Mouse (Mus musculus): Measurements from ENCODE around the gene G3bp1. TPM values are rescaled to one million over a fixed set of nuclear protein-coding genes. Genes with fewer than 3 reads are reported as not detected.

The G3bp1 gene
- polyA plus RNA-seq, 1 experiment, result 22.4 TPM

DNA sequence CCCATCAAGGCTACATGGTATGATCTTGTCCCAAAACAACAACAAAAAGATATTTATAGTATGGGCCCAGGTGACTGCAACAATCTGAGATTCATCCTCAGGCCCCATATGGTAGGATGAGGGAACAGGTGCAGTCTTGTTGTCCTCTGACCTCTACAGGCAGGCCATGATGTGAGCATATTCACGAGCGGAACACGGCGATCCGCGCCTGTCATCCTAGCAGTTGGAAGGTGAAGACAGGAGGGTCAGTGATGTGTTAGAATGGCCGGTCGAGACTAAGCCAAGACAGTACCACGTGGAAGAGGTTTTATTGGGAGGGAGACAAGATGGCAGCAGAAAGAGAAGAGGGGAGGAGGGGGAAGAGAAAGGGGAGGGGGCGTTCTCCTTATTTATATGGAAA is 4.8 kb upstream of the G3bp1 start:
- no peak for DNase-seq (ENCODE audit: low read depth)

DNA sequence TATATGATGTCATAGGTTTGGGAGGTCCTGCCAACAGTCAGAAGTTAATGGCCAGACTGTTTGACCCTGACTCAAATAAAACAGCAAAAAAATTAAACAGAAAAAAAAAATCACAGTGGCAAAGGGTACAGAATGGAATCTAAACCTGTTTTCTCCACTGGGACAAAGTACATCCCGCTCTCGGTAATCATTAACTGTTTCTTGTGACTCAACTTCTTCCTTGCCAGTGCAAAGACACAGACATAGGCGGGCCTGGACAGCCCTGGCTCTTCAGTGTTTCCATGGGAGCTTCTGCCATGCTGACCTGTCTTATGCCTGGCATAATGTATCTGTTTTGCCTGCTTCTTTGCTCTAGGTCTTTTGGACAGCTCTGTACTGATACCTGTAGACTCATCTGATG is 4.3 kb upstream of the G3bp1 start:
- DNase-seq (ENCODE audit: low read depth), result no peak

DNA sequence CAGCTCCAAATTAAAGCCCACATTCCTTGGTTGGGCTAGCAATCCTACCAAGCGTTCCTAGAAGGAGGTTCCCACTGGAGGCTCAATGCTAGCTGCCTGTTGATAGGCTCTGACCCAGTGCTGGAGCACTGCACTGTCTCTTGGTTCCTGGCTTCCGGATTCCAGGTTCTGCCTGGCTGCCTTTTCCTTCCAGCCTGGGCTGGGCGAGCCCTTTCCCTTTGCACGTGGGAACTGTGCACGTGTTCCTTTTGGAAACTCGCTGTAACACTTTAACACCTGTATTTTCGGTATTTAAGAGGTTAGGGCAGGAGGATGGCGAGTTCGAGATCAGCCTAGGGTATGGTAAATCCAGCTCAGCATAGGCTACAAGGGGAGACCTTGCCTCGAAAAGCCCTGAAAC is 1.5 kb upstream of the G3bp1 start:
- no peak for DNase-seq (ENCODE audit: low read depth)

- DNase-seq (ENCODE audit: low read depth), result no peak
These were observed 856 bp upstream of the G3bp1 start for GRCm38 (mm10) chr11:55468611-55469047.

DNA sequence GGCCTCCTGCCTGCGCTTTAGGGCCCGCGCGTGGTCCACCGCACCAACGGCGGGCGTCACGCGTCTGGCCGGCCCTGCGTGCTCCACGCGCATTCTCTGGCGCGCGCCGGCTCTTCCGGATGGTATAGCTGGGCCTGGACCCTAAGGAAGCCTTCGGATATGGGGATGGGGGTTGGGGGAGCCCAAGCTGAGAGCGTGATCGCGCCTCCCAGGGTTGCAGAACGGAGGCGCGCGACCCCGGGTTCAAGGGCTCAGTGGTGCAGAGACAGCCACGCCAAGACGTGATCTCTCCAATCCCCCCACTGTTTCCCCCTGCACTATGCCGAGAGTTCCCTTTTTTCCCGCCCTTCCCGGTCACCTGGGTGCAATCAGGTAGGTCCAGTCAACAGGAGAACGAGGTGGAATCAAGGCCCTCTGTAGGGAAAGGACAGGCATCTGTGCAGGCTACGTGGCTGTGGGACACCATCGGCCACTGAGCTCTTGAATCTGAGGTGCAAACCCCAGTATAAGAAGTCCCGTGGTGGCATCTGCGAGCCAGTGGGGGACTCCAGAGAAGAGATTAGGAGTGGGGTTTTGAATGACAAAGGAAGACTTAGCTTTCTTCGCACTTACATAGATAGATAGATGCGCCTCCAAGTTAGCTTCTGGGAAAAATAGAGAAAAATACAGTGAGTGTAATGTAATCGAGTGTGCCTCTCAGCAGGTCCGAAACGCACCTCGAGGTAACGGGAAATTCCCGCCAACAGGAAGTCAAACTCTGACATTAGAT is 622 bp downstream of the G3bp1 start:
- no peak for DNase-seq (ENCODE audit: low read depth)

GRCm38 (mm10) chr11:55470761-55471160 is 1.3 kb downstream of the G3bp1 start:
- no peak for DNase-seq (ENCODE audit: low read depth)

- DNase-seq (ENCODE audit: low read depth), result no peak
These were observed 2.0 kb downstream of the G3bp1 start for GRCm38 (mm10) chr11:55471467-55471866.

- no peak for DNase-seq (ENCODE audit: low read depth)
These were observed 3.7 kb downstream of the G3bp1 start for GRCm38 (mm10) chr11:55473219-55473618.

DNA sequence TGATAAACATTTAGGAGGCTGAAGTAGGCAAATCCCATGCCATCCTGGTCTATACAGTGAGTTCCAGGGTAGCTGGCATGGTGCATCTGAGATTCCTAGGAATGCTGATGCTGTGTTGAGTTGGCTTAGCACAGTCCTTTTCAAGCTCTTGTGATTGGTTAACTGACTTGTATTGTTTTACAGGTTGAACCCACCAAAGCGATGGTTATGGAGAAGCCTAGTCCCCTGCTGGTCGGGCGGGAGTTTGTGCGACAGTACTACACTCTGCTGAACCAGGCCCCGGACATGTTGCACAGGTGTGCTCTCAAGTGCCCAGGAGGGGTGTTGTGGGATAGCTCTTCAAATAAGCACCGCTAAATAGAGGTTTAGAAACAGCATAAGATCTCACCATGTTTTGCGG is 16.0 kb downstream of the G3bp1 start:
- DNase-seq (ENCODE audit: low read depth), result no peak

GRCm38 (mm10) chr11:55496158-55496557 is 26.7 kb downstream of the G3bp1 start:
- DNase-seq (ENCODE audit: low read depth), result no peak

- no peak for DNase-seq (ENCODE audit: low read depth)
These were observed 28.4 kb downstream of the G3bp1 start for GRCm38 (mm10) chr11:55497885-55498284.

- DNase-seq (ENCODE audit: low read depth), result no peak
These were observed 32.6 kb downstream of the G3bp1 start for GRCm38 (mm10) chr11:55501955-55502531.

DNA sequence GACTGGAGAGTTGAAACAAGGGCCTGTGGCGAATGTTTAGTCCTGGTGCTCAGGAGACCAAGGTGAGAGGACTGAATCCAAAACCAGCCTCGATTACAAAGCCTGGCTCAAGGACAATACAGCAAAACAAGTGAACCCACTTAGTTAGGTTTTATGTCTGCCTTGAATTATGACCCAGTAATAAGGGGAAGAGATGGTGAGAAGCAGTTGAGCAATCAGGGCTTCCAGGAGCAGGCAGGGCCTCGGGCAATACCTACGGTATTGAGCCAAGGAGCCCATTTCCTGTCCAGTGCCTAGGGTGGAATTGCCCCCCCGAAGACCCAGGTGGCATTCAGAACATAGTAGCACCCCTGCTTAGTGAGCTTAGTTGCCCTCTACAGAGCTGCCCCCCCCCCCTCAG is 33.4 kb downstream of the G3bp1 start:
- DNase-seq (ENCODE audit: low read depth), result no peak

DNA sequence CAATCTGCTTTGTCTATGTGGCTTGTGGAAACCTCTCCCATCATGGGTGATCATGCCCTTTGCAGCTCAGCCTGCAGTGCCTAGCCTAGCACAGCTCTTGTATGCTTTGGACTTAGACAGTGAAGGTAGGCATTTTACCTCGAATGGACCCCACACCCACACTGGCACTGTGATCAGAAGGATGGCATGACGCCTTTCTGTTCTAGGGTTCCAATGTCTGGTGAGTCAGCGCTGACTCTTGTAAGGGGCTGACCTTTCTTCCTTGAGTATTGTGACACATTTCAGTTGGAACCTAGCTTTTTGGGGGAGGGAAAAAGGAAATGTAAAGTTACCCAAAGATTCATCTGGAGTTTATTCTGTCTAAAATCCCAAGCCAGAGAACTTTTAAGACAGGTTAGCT is 36.0 kb downstream of the G3bp1 start:
- DNase-seq (ENCODE audit: low read depth), result no peak

GRCm38 (mm10) chr11:55511374-55511773 is 41.9 kb downstream of the G3bp1 start:
- no peak for DNase-seq (ENCODE audit: low read depth)

DNA sequence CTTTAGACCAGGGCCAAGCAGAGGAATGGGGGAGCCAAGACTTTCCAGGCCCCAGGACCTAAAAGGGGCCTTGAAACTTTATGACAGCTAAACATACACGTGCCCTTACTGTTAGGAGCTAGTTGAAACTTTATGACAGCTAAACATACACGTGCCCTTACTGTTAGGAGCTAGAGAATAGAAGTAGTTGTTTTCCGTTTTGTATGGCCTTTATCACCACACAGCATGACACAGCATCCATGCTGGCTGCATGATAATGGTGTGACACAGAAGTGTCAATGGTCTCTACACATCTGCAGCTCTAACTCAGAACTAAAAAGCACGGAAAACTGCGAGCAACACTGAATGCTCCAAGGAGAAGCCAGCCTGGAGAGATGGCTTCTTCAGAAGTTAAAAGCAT is 48.2 kb downstream of the G3bp1 start:
- no peak for DNase-seq (ENCODE audit: low read depth)

DNA sequence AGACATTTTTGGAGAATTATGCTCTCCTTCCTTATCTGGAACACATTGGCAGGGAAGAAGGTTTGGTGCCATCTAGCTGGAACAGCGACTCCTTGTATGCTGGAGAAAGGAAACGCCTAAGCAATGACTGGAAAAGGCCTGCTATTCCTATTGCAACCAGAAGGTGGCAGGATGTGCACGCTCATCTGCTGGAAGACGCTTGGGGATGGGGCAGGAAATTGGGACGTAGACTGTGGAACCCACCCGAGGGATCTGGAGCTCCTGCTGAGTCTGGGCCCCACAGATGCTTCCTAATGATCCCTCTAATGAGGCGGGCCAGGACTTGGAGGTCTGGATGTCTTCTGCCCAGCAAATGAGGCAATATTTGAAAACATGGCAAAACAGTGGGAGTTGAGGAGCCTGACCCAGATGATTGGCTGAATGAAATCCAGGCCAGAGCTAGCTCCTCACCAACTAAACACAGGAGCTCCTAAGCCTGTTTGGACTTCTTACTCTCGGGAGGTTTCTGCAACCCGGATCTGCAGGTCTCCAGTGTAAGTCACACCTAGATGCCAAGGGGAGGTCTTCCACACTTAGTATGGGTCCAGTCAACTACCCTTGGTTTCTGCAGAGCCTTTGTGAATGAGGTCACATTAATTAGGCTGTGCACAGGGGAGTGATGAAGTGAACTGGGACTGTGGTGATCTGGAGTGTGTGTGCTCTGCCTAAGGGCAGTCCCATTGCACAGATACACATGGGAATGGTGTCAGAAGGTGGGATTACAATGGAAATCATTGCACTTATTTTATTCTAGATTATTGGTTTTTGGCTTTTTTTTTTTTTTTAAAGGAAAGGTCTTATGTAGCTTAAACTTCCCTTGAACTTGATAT is 49.6 kb downstream of the G3bp1 start:
- no peak for DNase-seq (ENCODE audit: low read depth)

GRCm38 (mm10) chr11:55530741-55531140 is 61.3 kb downstream of the G3bp1 start:
- no peak for DNase-seq (ENCODE audit: low read depth)

DNA sequence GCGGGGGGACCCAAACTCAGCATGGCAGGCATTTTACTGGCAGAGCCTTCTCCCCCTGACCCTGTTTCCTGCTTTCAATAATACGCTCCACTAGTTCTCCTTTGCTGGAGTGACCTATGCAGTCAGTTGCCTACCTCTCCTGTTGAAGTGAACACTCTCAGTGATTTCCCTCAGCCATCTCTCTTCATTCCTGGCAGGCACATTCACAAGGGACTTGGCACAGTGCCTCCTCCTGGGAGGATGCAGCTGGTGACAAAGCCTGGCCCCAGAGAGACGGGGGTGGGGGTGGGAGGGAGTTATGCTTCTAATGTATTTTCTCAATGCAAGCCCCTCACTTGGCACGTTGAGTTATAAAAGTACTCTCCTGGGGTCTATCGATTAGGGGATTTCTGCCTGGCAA is 63.9 kb downstream of the G3bp1 start:
- DNase-seq (ENCODE audit: low read depth), result no peak

DNA sequence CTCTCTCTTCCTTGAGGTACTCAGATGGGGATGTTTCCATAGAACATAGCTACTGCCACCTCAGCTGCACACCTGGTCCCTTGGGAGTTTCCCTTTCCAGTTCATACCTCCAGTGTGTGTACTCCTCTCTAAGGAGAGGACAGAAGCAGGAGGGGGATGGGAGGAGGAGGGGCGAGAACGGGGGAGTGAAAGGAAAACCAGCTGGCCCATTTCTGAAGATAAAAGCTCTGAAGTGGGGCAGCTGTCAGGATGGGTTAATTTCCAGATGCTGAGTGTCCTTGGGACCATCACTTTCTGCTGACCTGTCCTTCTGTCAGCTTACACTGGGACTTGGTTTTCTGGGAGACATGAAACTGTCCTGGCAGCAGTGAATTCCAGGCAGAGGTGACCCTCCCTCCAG is 65.3 kb downstream of the G3bp1 start:
- no peak for DNase-seq (ENCODE audit: low read depth)

- no peak for DNase-seq (ENCODE audit: low read depth)
These were observed 72.6 kb downstream of the G3bp1 start for GRCm38 (mm10) chr11:55542128-55542527.

GRCm38 (mm10) chr11:55542671-55543070 is 73.2 kb downstream of the G3bp1 start:
- DNase-seq (ENCODE audit: low read depth), result no peak

DNA sequence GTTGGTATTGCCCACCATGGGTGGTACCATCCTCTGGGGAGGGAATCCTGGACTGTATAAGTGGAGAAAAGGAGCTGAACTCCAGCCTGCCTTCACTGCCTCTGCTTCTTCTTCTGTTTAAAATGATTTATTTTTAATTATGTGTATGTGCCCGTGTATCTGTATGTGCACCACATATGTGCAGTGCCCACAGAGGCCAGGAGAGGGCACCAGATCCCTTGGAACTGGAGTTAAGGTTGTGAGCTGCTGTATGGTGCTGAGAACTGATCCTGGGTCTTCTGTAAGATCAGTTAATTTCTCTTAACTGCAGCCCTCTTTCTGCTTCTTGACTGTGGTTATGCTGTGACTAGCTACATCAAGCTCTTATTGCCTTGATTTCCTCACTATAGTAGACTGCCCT is 76.2 kb downstream of the G3bp1 start:
- DNase-seq (ENCODE audit: low read depth), result no peak

Data from gonadal fat pad, adult 2 months (tissue).